Mouse (Mus musculus) bone marrow macrophage, adult 2 months (primary cell): ENCODE measurements around the gene Vgll4. TPM values are rescaled to one million over a fixed set of nuclear protein-coding genes. Genes with fewer than 3 reads are reported as not detected.

Source experiments
- H3K27ac ChIP-seq: 2 replicates; pipeline ENCODE4 v1.5.1; 2012; ENCODE audit warnings: low read depth, low read length; ENCODE audit not compliant: insufficient read depth
- H3K4me1 ChIP-seq: 2 replicates; pipeline ENCODE4 v1.6.1; 2012; ENCODE audit warnings: low read length; ENCODE audit not compliant: control insufficient read depth, insufficient read depth
- H3K4me3 ChIP-seq: 2 replicates; pipeline ENCODE4 v1.5.1; 2012; ENCODE audit warnings: mild to moderate bottlenecking, low read length, moderate library complexity; ENCODE audit not compliant: insufficient read depth
- CTCF ChIP-seq: IDR thresholded peaks from 2 replicates; pipeline ENCODE4 v1.5.1; 2012; ENCODE audit warnings: low read depth, mild to moderate bottlenecking, low read length, moderate library complexity
- POLR2A ChIP-seq: IDR thresholded peaks from 2 replicates; pipeline ENCODE4 v1.6.1; 2012; ENCODE audit warnings: mild to moderate bottlenecking, low read depth, low read length, borderline replicate concordance
- polyA plus RNA-seq: library from polyadenylated mRNA; stranded (reverse); fragments of >200 nt; gene quantifications from 2 replicates; pipeline ENCODE4 v1.2.4, GENCODE M21; 2012; ENCODE audit not compliant: missing spikeins, insufficient read depth, insufficient read length

Vgll4 gene
- polyA plus RNA-seq, 1 experiment = 39.5 TPM

GRCm38 (mm10) chr6:114868656-114869055, 101.1 kb downstream of the Vgll4 start:
- TF ChIP-seq CTCF = no peak
- TF ChIP-seq POLR2A = no peak
- peaks cover 17% of the 10 kb centered on the region for H3K4me1 ChIP-seq
- H3K4me3 ChIP-seq = no peak overlapping the region
- no peak overlapping the region for H3K27ac ChIP-seq

- no peak overlapping the region for H3K27ac ChIP-seq
- TF ChIP-seq CTCF (no peak), POLR2A (no peak)
- H3K4me3 ChIP-seq = no peak overlapping the region
- H3K4me1 ChIP-seq = peaks cover 3% of the 10 kb centered on the region; the same call in 1 of the 2 replicates
Observed at GRCm38 (mm10) chr6:114866619-114867018, 103.2 kb downstream of the Vgll4 start.

GRCm38 (mm10) chr6:114866078-114866477, 103.7 kb downstream of the Vgll4 start:
- Histone ChIP-seq H3K4me1 (peaks cover 3% of the 10 kb centered on the region; the same call in 1 of the 2 replicates), H3K4me3 (no peak overlapping the region), H3K27ac (no peak overlapping the region)
- no peak for TF ChIP-seq CTCF
- no peak for TF ChIP-seq POLR2A

- Histone ChIP-seq H3K27ac (no peak overlapping the region), H3K4me1 (peaks cover 3% of the 10 kb centered on the region; the same call in 1 of the 2 replicates), H3K4me3 (no peak overlapping the region)
- TF ChIP-seq CTCF = no peak
- TF ChIP-seq POLR2A = no peak
Observed at GRCm38 (mm10) chr6:114864421-114864820, 105.4 kb downstream of the Vgll4 start.

GRCm38 (mm10) chr6:114863501-114863900, 106.3 kb downstream of the Vgll4 start:
- no peak overlapping the region for H3K4me3 ChIP-seq
- peaks cover 3% of the 10 kb centered on the region; the same call in 1 of the 2 replicates for H3K4me1 ChIP-seq
- TF ChIP-seq POLR2A (no peak), CTCF (no peak)
- H3K27ac ChIP-seq = no peak overlapping the region

DNA sequence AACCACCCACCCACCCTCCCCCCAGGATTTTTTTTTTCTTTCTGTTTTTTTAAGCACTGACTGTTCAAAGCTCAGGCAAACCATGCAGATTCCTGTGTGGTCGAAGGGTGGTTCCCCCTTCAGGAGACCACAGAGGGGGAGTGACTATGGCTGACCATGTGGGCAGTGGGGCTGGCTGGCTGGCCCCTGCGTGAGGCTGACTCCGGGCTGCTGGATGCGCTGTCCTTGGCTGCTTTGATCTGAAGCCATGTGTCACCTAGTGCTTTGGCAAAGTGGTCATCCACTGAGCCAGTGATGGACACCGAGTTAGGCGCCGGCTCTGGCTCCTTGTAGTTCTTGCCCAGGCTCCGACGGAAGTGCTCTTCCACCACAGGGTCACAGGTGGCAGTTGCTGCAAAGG, 107.7 kb downstream of the Vgll4 start:
- H3K4me3 ChIP-seq = no peak overlapping the region
- peaks cover 3% of the 10 kb centered on the region; the same call in 1 of the 2 replicates for H3K4me1 ChIP-seq
- no peak for TF ChIP-seq CTCF
- no peak for TF ChIP-seq POLR2A
- no peak overlapping the region for H3K27ac ChIP-seq

DNA sequence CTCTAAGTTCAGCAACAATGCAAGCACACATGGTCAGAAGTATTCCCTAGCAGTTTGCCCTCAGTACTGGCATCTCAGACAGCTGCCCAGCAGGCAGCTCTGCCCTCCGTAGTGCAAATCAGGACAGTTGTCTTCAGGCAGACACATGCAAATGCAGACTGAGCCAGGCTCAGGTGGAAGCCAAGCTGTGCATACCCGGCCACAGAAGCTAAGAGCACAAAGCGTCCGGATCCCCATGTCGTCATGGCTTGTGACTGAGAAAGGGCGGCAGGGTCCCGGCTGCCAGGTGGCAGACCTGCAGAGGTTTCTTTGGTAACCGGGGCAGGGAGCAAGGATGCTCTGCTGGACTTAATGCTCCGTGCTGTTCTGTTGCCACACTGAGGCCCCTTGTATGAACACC, 108.2 kb downstream of the Vgll4 start:
- Histone ChIP-seq H3K4me1 (peaks cover 2% of the 10 kb centered on the region; the same call in 1 of the 2 replicates), H3K4me3 (no peak overlapping the region), H3K27ac (no peak overlapping the region)
- TF ChIP-seq POLR2A = no peak
- no peak for TF ChIP-seq CTCF

- H3K4me3 ChIP-seq = no peak overlapping the region
- TF ChIP-seq POLR2A = no peak
- no peak for TF ChIP-seq CTCF
- no peaks in the 10 kb centered on the region for H3K4me1 ChIP-seq
- H3K27ac ChIP-seq = no peak overlapping the region
Observed at GRCm38 (mm10) chr6:114860677-114861568, 108.9 kb downstream of the Vgll4 start.

GRCm38 (mm10) chr6:114858722-114859053, 111.1 kb downstream of the Vgll4 start:
- no peak overlapping the region for H3K27ac ChIP-seq
- TF ChIP-seq CTCF (no peak), POLR2A (no peak)
- H3K4me1 ChIP-seq = peaks cover 4% of the 10 kb centered on the region; the same call in 1 of the 2 replicates
- H3K4me3 ChIP-seq = no peak overlapping the region

- Histone ChIP-seq H3K4me3 (no peak overlapping the region), H3K27ac (no peak overlapping the region), H3K4me1 (peaks cover 4% of the 10 kb centered on the region; the same call in 1 of the 2 replicates)
- TF ChIP-seq CTCF (no peak), POLR2A (no peak)
Observed at GRCm38 (mm10) chr6:114857996-114858721, 111.6 kb downstream of the Vgll4 start.
